Mouse (Mus musculus) erythroblast, embryonic 14.5 days (primary cell): ENCODE results near the gene Daglb. TPM values are rescaled to one million over a fixed set of nuclear protein-coding genes. Genes with fewer than 3 reads are reported as not detected.

Experiments used
- H3K27me3 ChIP-seq: 2 replicates; pipeline ENCODE4 v1.6.1; 2012; ENCODE audit warnings: inconsistent platforms; ENCODE audit not compliant: control insufficient read depth
- H3K36me3 ChIP-seq: 2 replicates; pipeline ENCODE4 v1.6.1; 2012; ENCODE audit warnings: mild to moderate bottlenecking, inconsistent platforms; ENCODE audit not compliant: control insufficient read depth
- H3K4me1 ChIP-seq: 2 replicates; pipeline ENCODE4 v1.6.1; 2012; ENCODE audit warnings: inconsistent platforms; ENCODE audit not compliant: control insufficient read depth
- H3K4me3 ChIP-seq: replicated peaks from 2 replicates; pipeline ENCODE3; 2012; ENCODE audit warnings: moderate library complexity, mild to moderate bottlenecking, inconsistent platforms
- H3K9me3 ChIP-seq: 2 replicates; pipeline ENCODE4 v1.6.1; 2012; ENCODE audit warnings: low read length, inconsistent platforms, mixed read lengths; ENCODE audit not compliant: control insufficient read depth
- GATA1 ChIP-seq: IDR thresholded peaks from 2 replicates; pipeline ENCODE4 v1.6.1; 2012; ENCODE audit warnings: low read length, inconsistent platforms, mixed read lengths
- TAL1 ChIP-seq: IDR thresholded peaks from 3 replicates; pipeline ENCODE4 v1.6.1; 2012; ENCODE audit warnings: low read length, inconsistent platforms, mixed read lengths
- polyA plus RNA-seq: library from polyadenylated mRNA; stranded (reverse); fragments of >175 nt; gene quantifications from 2 replicates; pipeline ENCODE4 v1.2.3, GENCODE M21; 2012

Gene Daglb
- polyA plus RNA-seq, 1 experiment: 0.52 TPM

- H3K4me3 ChIP-seq: peak overlapping the region; percentile 96
- peaks cover 73% of the 10 kb centered on the region for H3K4me1 ChIP-seq
- no peaks in the 10 kb centered on the region for H3K9me3 ChIP-seq
- H3K27me3 ChIP-seq: no peaks in the 10 kb centered on the region
- H3K36me3 ChIP-seq: peaks cover 48% of the 10 kb centered on the region
- TF ChIP-seq GATA1 (no peak), TAL1 (no peak)
These were observed 61.3 kb downstream of the Daglb start for GRCm38 (mm10) chr5:143525454-143526225.

GRCm38 (mm10) chr5:143526698-143527331 lies 62.4 kb downstream of the Daglb start:
- H3K36me3 ChIP-seq: peaks cover 40% of the 10 kb centered on the region
- H3K27me3 ChIP-seq: no peaks in the 10 kb centered on the region
- no peaks in the 10 kb centered on the region for H3K9me3 ChIP-seq
- TF ChIP-seq TAL1: no peak
- TF ChIP-seq GATA1: peak; percentile 11; the same call in 1 of the 2 replicates
- H3K4me3 ChIP-seq: peak overlapping the region; percentile 96
- peaks cover 78% of the 10 kb centered on the region for H3K4me1 ChIP-seq

- peaks cover 77% of the 10 kb centered on the region for H3K4me1 ChIP-seq
- TF ChIP-seq GATA1: no peak
- no peak for TF ChIP-seq TAL1
These were observed 63.3 kb downstream of the Daglb start, which contains the start of gene Rac1 for GRCm38 (mm10) chr5:143527486-143528307. TSS of gene Rac1 (minus strand) at chr5:143528036.

GRCm38 (mm10) chr5:143528308-143528683 lies 63.9 kb downstream of the Daglb start:
- no peak for TF ChIP-seq GATA1
- no peak for TF ChIP-seq TAL1
- Histone ChIP-seq H3K9me3 (no peaks in the 10 kb centered on the region), H3K36me3 (peaks cover 27% of the 10 kb centered on the region), H3K27me3 (no peaks in the 10 kb centered on the region), H3K4me1 (peaks cover 72% of the 10 kb centered on the region), H3K4me3 (peak overlapping the region; percentile 96)

More at GRCm38 (mm10) chr5:143527486-143528307, 63.3 kb downstream of the Daglb start, which contains the start of gene Rac1:
- H3K27me3 ChIP-seq: no peaks in the 10 kb centered on the region
- H3K4me3 ChIP-seq: peak within 1 kb of the TSS; percentile 96
- no peaks in the 10 kb centered on the region for H3K9me3 ChIP-seq
- H3K36me3 ChIP-seq: peaks cover 31% of the 10 kb centered on the region

GRCm38 (mm10) chr5:143530715-143531114 lies 66.3 kb downstream of the Daglb start:
- peaks cover 5% of the 10 kb centered on the region for H3K36me3 ChIP-seq
- peaks cover 49% of the 10 kb centered on the region for H3K4me1 ChIP-seq
- H3K4me3 ChIP-seq: no peak overlapping the region
- H3K9me3 ChIP-seq: no peaks in the 10 kb centered on the region
- TF ChIP-seq TAL1 (no peak), GATA1 (no peak)
- H3K27me3 ChIP-seq: no peaks in the 10 kb centered on the region

GRCm38 (mm10) chr5:143534922-143535321 lies 70.5 kb downstream of the Daglb start:
- H3K4me1 ChIP-seq: peaks cover 20% of the 10 kb centered on the region
- TF ChIP-seq GATA1 (no peak), TAL1 (no peak)
- H3K4me3 ChIP-seq: no peak overlapping the region
- H3K36me3 ChIP-seq: no peaks in the 10 kb centered on the region
- peaks cover 7% of the 10 kb centered on the region; the same call in 1 of the 2 replicates for H3K27me3 ChIP-seq
- no peaks in the 10 kb centered on the region for H3K9me3 ChIP-seq

- no peak overlapping the region for H3K4me3 ChIP-seq
These were observed 72.6 kb downstream of the Daglb start for GRCm38 (mm10) chr5:143537022-143537421.

GRCm38 (mm10) chr5:143539111-143539510 lies 74.7 kb downstream of the Daglb start:
- H3K27me3 ChIP-seq: peaks cover 34% of the 10 kb centered on the region

More at GRCm38 (mm10) chr5:143537022-143537421, 72.6 kb downstream of the Daglb start:
- H3K27me3 ChIP-seq: peaks cover 22% of the 10 kb centered on the region
- H3K36me3 ChIP-seq: no peaks in the 10 kb centered on the region
- TF ChIP-seq TAL1: no peak
- TF ChIP-seq GATA1: no peak
- no peaks in the 10 kb centered on the region for H3K9me3 ChIP-seq
- peaks cover 7% of the 10 kb centered on the region for H3K4me1 ChIP-seq

More at GRCm38 (mm10) chr5:143539111-143539510, 74.7 kb downstream of the Daglb start:
- TF ChIP-seq TAL1 (no peak), GATA1 (no peak)
- Histone ChIP-seq H3K4me3 (no peak overlapping the region), H3K36me3 (no peaks in the 10 kb centered on the region), H3K4me1 (no peaks in the 10 kb centered on the region), H3K9me3 (no peaks in the 10 kb centered on the region)
